Mouse (Mus musculus) heart, embryonic 16.5 days (tissue): ENCODE data around the gene Zfp398. TPM values are rescaled to one million over a fixed set of nuclear protein-coding genes. Genes with fewer than 3 reads are reported as not detected.

Experiments used
- ATAC-seq: fragments of 200-750 bp; cut with Nextera tagmentation; replicated peaks from 2 replicates; pipeline ENCODE4 v1.8.0; 2017; ENCODE audit warnings: moderate number of reproducible peaks; ENCODE audit not compliant: insufficient read depth, low FRiP score; ENCODE audit errors: extremely low read depth
- H3K27ac ChIP-seq: fragments of 300-500 bp; sonication (generic); 2 replicates; pipeline ENCODE4 v1.5.1; 2014; ENCODE audit warnings: mild to moderate bottlenecking, low read length, control low read depth, moderate library complexity
- H3K27me3 ChIP-seq: fragments of 300-500 bp; sonication (generic); 2 replicates; pipeline ENCODE4 v1.6.1; 2014; ENCODE audit warnings: low read length, mixed read lengths; ENCODE audit not compliant: control insufficient read depth, insufficient read depth
- H3K36me3 ChIP-seq: fragments of 300-500 bp; sonication (generic); 2 replicates; pipeline ENCODE4 v1.6.1; 2014; ENCODE audit not compliant: control insufficient read depth, insufficient read depth
- H3K4me1 ChIP-seq: fragments of 300-500 bp; sonication (generic); 2 replicates; pipeline ENCODE4 v1.6.1; 2014; ENCODE audit warnings: low read length, mixed read lengths; ENCODE audit not compliant: control insufficient read depth, insufficient read depth
- H3K4me2 ChIP-seq: fragments of 300-500 bp; sonication (generic); 2 replicates; pipeline ENCODE4 v1.6.1; 2014; ENCODE audit warnings: low read depth, mild to moderate bottlenecking, control low read depth, low read length
- H3K4me3 ChIP-seq: fragments of 300-500 bp; sonication (generic); 2 replicates; pipeline ENCODE4 v1.5.1; 2014; ENCODE audit warnings: mild to moderate bottlenecking, control low read depth, low read length
- H3K9ac ChIP-seq: fragments of 300-500 bp; sonication (generic); 2 replicates; pipeline ENCODE4 v1.6.1; 2014; ENCODE audit warnings: low read length, control low read depth
- H3K9me3 ChIP-seq: fragments of 300-500 bp; sonication (generic); replicated peaks from 2 replicates; pipeline ENCODE4 v1.6.1; 2016; ENCODE audit warnings: low read length; ENCODE audit not compliant: control insufficient read depth
- WGBS: fragments of 180-500 bp; shearing (Covaris S2); extraction: QIAGEN DNeasy Blood & Tissue Kit; methylation state at CpG from one replicate; pipeline ENCODE4 v1.1.7; 2014; 5-methylcytosine and 5-hydroxymethylcytosine counted together
- polyA plus RNA-seq: library from polyadenylated mRNA; unstranded; fragments of >200 nt; fragmentation: Nextera tagmentation; extraction: Ambion mirVana; gene quantifications from 2 replicates; pipeline ENCODE4 v1.2.1, GENCODE M21; 2015

Zfp398 gene
- 4.7 and 4.9 TPM in 2 replicates for polyA plus RNA-seq

GRCm38 (mm10) chr6:47835482-47835983 is at the start of gene Zfp398:
Zfp398 (plus strand) TSS chr6:47835661.
- Histone ChIP-seq H3K4me2 (peak within 1 kb of the TSS; percentile 66), H3K27me3 (no peaks in the 10 kb centered on the region), H3K36me3 (no peaks in the 10 kb centered on the region; the same call in 1 of the 2 replicates), H3K9me3 (no peaks in the 10 kb centered on the region), H3K9ac (peak within 1 kb of the TSS; percentile 95), H3K27ac (peak within 1 kb of the TSS; percentile 94), H3K4me3 (peak within 1 kb of the TSS; percentile 83), H3K4me1 (peaks cover 9% of the 10 kb centered on the region)
- under 1% methylated on average over 52 of the region's 52 CpGs for WGBS
- ATAC-seq, result peak; percentile 94

GRCm38 (mm10) chr6:47787941-47788736 is 47.3 kb upstream of the Zfp398 start:
- Histone ChIP-seq H3K27ac (peak overlapping the region; percentile 89), H3K4me2 (peak overlapping the region; percentile 79), H3K27me3 (no peaks in the 10 kb centered on the region), H3K9ac (peak overlapping the region; percentile 77), H3K9me3 (no peaks in the 10 kb centered on the region), H3K36me3 (no peaks in the 10 kb centered on the region), H3K4me1 (peaks cover 5% of the 10 kb centered on the region; the same call in 1 of the 2 replicates), H3K4me3 (peak overlapping the region; percentile 62)
- WGBS, result 1% methylated on average over 18 of the region's 18 CpGs
- peak; percentile 87 for ATAC-seq

DNA sequence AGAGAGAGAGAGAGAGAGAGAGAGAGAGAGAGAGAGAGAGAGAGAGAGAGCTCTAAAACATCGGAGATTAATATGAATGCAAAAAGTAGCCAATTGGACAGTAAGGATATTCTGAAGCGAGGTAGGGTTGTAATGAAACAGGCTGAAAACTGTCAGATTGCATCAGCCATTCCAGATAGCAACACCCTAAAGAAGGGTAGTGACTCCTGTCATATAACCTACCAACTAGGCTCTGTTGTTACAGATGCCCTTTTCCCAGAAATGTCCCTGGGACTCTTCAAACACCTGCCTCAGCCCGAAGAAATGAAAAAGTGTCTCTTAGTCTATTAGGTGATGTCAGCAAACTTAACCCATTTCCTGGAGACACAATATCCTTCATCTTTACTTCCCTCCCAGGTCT is 46.6 kb upstream of the Zfp398 start:
- H3K4me2 ChIP-seq, result peak overlapping the region; percentile 79
- 27% methylated on average over 3 of the region's 3 CpGs for WGBS
- no peak for ATAC-seq

DNA sequence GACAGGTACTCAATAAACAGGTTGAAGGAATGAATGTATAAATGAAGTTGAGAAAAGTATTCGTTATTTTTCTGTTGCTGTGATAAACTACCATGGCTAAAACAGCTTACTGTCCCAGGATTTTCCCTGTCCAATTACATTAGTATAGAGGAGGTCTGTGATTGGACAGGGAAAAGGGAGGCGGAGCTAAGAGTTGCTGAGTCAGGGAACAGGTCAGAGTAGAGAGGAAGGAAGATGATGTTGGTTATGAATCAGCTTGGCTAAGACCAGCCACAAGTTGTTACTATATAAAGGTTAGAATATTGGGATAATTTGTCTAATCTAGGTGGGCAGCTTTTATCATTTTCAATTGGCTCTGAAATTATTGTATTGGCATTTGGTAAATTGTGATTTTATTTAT is 44.7 kb upstream of the Zfp398 start:
- no peak overlapping the region for H3K9ac ChIP-seq
- peaks cover 9% of the 10 kb centered on the region for H3K36me3 ChIP-seq
- no peaks in the 10 kb centered on the region for H3K27me3 ChIP-seq
- peaks cover 5% of the 10 kb centered on the region; the same call in 1 of the 2 replicates for H3K4me1 ChIP-seq
- H3K9me3 ChIP-seq, result no peaks in the 10 kb centered on the region
- no peak for ATAC-seq
- H3K4me2 ChIP-seq, result no peak overlapping the region
- WGBS, result 38% methylated on average over 2 of the region's 2 CpGs
- H3K27ac ChIP-seq, result no peak overlapping the region
- no peak overlapping the region for H3K4me3 ChIP-seq

More for the DNA sequence above, 46.6 kb upstream of the Zfp398 start:
- Histone ChIP-seq H3K27ac (peak overlapping the region; percentile 89), H3K4me3 (peak overlapping the region; percentile 62), H3K36me3 (no peaks in the 10 kb centered on the region), H3K27me3 (no peaks in the 10 kb centered on the region), H3K9ac (peak overlapping the region; percentile 77), H3K4me1 (peaks cover 5% of the 10 kb centered on the region; the same call in 1 of the 2 replicates), H3K9me3 (no peaks in the 10 kb centered on the region)

DNA sequence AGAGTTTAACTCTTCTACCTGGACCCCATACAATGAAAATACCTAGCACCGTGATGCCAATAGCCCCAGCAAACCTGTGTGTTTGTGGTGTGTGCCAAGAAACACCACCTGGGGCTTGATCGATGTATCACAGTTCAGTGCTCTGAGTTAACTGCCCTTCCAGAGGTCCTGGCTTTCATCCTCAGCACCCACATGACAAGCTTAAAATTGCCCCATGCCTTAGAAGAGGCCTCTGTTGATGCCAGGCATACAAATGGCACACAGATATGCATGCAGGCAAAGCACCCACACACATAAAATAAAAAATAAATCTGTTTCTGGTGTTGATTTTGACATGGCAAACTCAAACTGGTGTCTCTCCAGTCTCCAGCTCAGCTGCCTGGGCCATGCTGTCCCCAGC is 42.9 kb upstream of the Zfp398 start:
- Histone ChIP-seq H3K9me3 (no peaks in the 10 kb centered on the region), H3K27me3 (no peaks in the 10 kb centered on the region), H3K4me1 (peaks cover 5% of the 10 kb centered on the region; the same call in 1 of the 2 replicates), H3K36me3 (peaks cover 24% of the 10 kb centered on the region), H3K27ac (no peak overlapping the region), H3K4me2 (no peak overlapping the region), H3K4me3 (no peak overlapping the region), H3K9ac (no peak overlapping the region)
- no peak for ATAC-seq
- 91% methylated on average over 2 of the region's 2 CpGs for WGBS

GRCm38 (mm10) chr6:47793284-47793683 is 42.2 kb upstream of the Zfp398 start:
- H3K4me2 ChIP-seq, result no peak overlapping the region
- H3K9ac ChIP-seq, result no peak overlapping the region
- no peak overlapping the region for H3K4me3 ChIP-seq
- no peak for ATAC-seq
- H3K4me1 ChIP-seq, result peaks cover 5% of the 10 kb centered on the region; the same call in 1 of the 2 replicates
- no peaks in the 10 kb centered on the region for H3K27me3 ChIP-seq
- no peaks in the 10 kb centered on the region for H3K9me3 ChIP-seq
- 59% methylated on average over 5 of the region's 5 CpGs for WGBS
- peaks cover 28% of the 10 kb centered on the region for H3K36me3 ChIP-seq
- H3K27ac ChIP-seq, result no peak overlapping the region

DNA sequence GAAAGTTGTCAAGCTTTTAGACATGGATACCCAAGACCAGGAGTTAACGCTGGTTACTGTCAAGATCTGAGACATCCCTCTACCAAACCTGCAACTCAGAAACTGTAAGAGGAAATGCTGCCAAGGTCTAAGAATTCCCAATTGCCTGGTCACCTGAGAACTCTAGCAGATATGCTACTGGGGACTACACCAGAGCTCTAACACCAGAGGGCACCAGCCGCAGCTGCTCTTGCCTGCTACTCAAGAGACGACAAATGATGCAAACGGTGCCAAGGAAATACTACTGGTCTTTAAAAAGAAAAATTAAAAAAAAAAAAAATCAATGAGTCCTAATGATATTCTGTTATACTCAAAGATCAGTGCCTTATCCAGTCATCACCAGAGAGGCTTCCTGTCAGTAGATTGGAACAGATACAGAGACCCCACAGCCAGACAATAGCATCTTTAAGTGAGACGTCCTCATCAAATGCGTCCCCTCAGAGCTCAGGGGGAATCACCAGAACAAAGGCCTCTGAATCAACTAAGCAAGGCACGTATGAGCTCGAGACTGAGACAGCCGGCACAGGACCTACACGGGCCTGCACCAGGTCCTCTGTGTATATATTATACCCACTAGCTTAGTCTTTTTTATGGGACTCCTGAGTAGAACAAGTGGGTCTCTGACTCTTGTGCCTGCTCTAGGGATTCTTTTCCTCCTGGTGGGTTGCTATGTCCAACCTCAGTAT is 41.2 kb upstream of the Zfp398 start:
- H3K9ac ChIP-seq, result no peak overlapping the region
- no peaks in the 10 kb centered on the region for H3K27me3 ChIP-seq
- peaks cover 31% of the 10 kb centered on the region for H3K36me3 ChIP-seq
- no peak overlapping the region for H3K4me2 ChIP-seq
- H3K9me3 ChIP-seq, result no peaks in the 10 kb centered on the region
- WGBS, result 65% methylated on average over 10 of the region's 10 CpGs
- H3K27ac ChIP-seq, result no peak overlapping the region
- H3K4me3 ChIP-seq, result no peak overlapping the region
- no peak for ATAC-seq
- peaks cover under 1% of the 10 kb centered on the region; the same call in 1 of the 2 replicates for H3K4me1 ChIP-seq

DNA sequence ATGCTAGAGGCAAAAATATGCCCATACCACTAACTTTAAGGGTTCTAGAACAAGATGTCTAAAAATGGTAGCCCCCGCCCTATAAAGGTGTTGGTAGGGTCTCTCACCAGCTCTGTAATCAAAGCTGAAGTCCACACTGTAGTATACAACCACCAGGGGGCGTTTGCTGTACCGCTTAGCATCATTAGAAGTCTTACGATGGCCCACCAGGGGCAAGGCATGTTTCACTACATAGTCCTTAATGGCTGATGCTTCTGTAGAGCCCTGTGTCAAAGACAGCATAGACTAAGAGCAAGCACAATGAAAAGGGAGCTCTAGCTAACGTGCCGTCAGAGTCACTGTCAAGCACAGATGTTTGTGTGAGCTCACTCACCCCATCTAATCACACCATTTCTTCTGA is 36.4 kb upstream of the Zfp398 start:
- Histone ChIP-seq H3K4me2 (no peak overlapping the region), H3K9me3 (no peaks in the 10 kb centered on the region), H3K27ac (no peak overlapping the region), H3K4me3 (no peak overlapping the region), H3K36me3 (peaks cover 65% of the 10 kb centered on the region), H3K4me1 (no peaks in the 10 kb centered on the region), H3K27me3 (no peaks in the 10 kb centered on the region), H3K9ac (no peak overlapping the region)
- WGBS, result 46% methylated on average over 6 of the region's 6 CpGs
- peak; percentile 78; the same call in 1 of the 2 replicates for ATAC-seq
